Mouse (Mus musculus) embryonic facial prominence, embryonic 10.5 days (tissue): ENCODE measurements around the gene Zfp414. TPM values are rescaled to one million over a fixed set of nuclear protein-coding genes. Genes with fewer than 3 reads are reported as not detected.

Experiments used
- DNase-seq: peaks from one replicate; pipeline ENCODE4 v3.0.0-alpha.2; 2017; ENCODE audit warnings: low spot score
- H3K27ac ChIP-seq: fragments of 300-500 bp; sonication (generic); replicated peaks from 2 replicates; pipeline ENCODE4 v1.5.1; 2016; ENCODE audit warnings: mild to moderate bottlenecking
- H3K27me3 ChIP-seq: fragments of 300-500 bp; sonication (generic); replicated peaks from 2 replicates; pipeline ENCODE4 v1.6.1; 2016; ENCODE audit warnings: low read depth, mild to moderate bottlenecking; ENCODE audit not compliant: poor library complexity, severe bottlenecking
- H3K36me3 ChIP-seq: fragments of 300-500 bp; sonication (generic); replicated peaks from 2 replicates; pipeline ENCODE4 v1.6.1; 2016; ENCODE audit warnings: mild to moderate bottlenecking, moderate library complexity
- H3K4me1 ChIP-seq: fragments of 300-500 bp; sonication (generic); 2 replicates; pipeline ENCODE4 v1.6.1; 2016
- H3K4me3 ChIP-seq: fragments of 300-500 bp; sonication (generic); 2 replicates; pipeline ENCODE4 v1.5.1; 2016; ENCODE audit warnings: mild to moderate bottlenecking, moderate library complexity
- H3K9me3 ChIP-seq: fragments of 300-500 bp; sonication (generic); 2 replicates; pipeline ENCODE4 v1.6.1; 2016; ENCODE audit warnings: mild to moderate bottlenecking
- WGBS: fragments of 180-500 bp; shearing (Covaris S2); methylation state at CpG from one replicate; pipeline ENCODE4 v1.1.7; 2016; 5-methylcytosine and 5-hydroxymethylcytosine counted together
- polyA plus RNA-seq: library from polyadenylated mRNA; unstranded; fragments of >200 nt; fragmentation: Nextera tagmentation; extraction: Ambion mirVana; gene quantifications from 2 replicates; pipeline ENCODE4 v1.2.1, GENCODE M21; 2016

The Zfp414 gene
- polyA plus RNA-seq, 1 experiment from 2014 or later = 58.1 TPM

- H3K27ac ChIP-seq = no peak overlapping the region
- H3K27me3 ChIP-seq = no peaks in the 10 kb centered on the region
- peak overlapping the region; percentile 79 for H3K4me3 ChIP-seq
- H3K9me3 ChIP-seq = no peaks in the 10 kb centered on the region
- H3K4me1 ChIP-seq = peaks cover 24% of the 10 kb centered on the region
- DNase-seq = peak; percentile 11
- H3K36me3 ChIP-seq = peaks cover 41% of the 10 kb centered on the region
- 87% methylated on average over 13 of the region's 13 CpGs for WGBS
Measured at GRCm38 (mm10) chr17:33630171-33630895, 1.4 kb downstream of the Zfp414 start.

GRCm38 (mm10) chr17:33631236-33631635 lies 2.3 kb downstream of the Zfp414 start:
- Histone ChIP-seq H3K4me3 (no peak overlapping the region), H3K27me3 (no peaks in the 10 kb centered on the region), H3K4me1 (peaks cover 24% of the 10 kb centered on the region), H3K9me3 (no peaks in the 10 kb centered on the region), H3K36me3 (peaks cover 49% of the 10 kb centered on the region), H3K27ac (no peak overlapping the region)
- DNase-seq = peak; percentile 8
- WGBS = 96% methylated on average over 9 of the region's 9 CpGs

GRCm38 (mm10) chr17:33631796-33632195 lies 2.9 kb downstream of the Zfp414 start:
- Histone ChIP-seq H3K27me3 (no peaks in the 10 kb centered on the region), H3K4me1 (peaks cover 24% of the 10 kb centered on the region), H3K27ac (no peak overlapping the region), H3K36me3 (peaks cover 52% of the 10 kb centered on the region), H3K4me3 (no peak overlapping the region), H3K9me3 (no peaks in the 10 kb centered on the region)
- DNase-seq = peak; percentile 6
- 92% methylated on average over 5 of the region's 5 CpGs for WGBS

- no peak overlapping the region for H3K27ac ChIP-seq
- peaks cover 81% of the 10 kb centered on the region for H3K36me3 ChIP-seq
- H3K27me3 ChIP-seq = no peaks in the 10 kb centered on the region
- H3K9me3 ChIP-seq = no peaks in the 10 kb centered on the region
- DNase-seq = no peak
- no peak overlapping the region for H3K4me3 ChIP-seq
- 91% methylated on average over 2 of the region's 2 CpGs for WGBS
- no peaks in the 10 kb centered on the region for H3K4me1 ChIP-seq
Measured at GRCm38 (mm10) chr17:33637038-33637437, 8.1 kb downstream of the Zfp414 start.

- DNase-seq = no peak
- no peak within 1 kb of the TSS for H3K4me3 ChIP-seq
- peaks cover 83% of the 10 kb centered on the region for H3K36me3 ChIP-seq
- H3K9me3 ChIP-seq = no peaks in the 10 kb centered on the region
- 84% methylated on average over 4 of the region's 4 CpGs for WGBS
- H3K4me1 ChIP-seq = no peaks in the 10 kb centered on the region
- no peaks in the 10 kb centered on the region for H3K27me3 ChIP-seq
- no peak within 1 kb of the TSS for H3K27ac ChIP-seq
Measured at GRCm38 (mm10) chr17:33637516-33638276, 8.8 kb downstream of the Zfp414 start, which contains the start of gene Pram1. Gene Pram1 (plus strand): TSS chr17:33638056.

GRCm38 (mm10) chr17:33639743-33640142 lies 10.9 kb downstream of the Zfp414 start:
- WGBS = 70% methylated on average over 6 of the region's 6 CpGs
- Histone ChIP-seq H3K4me3 (no peak overlapping the region), H3K27ac (no peak overlapping the region), H3K36me3 (peaks cover 86% of the 10 kb centered on the region), H3K4me1 (no peaks in the 10 kb centered on the region), H3K9me3 (no peaks in the 10 kb centered on the region), H3K27me3 (no peaks in the 10 kb centered on the region)
- no peak for DNase-seq

GRCm38 (mm10) chr17:33644068-33644467 lies 15.2 kb downstream of the Zfp414 start:
- 89% methylated on average over 4 of the region's 4 CpGs for WGBS
- peak; percentile 7 for DNase-seq

GRCm38 (mm10) chr17:33645073-33645472 lies 16.2 kb downstream of the Zfp414 start:
- 93% methylated on average over 8 of the region's 8 CpGs for WGBS
- Histone ChIP-seq H3K36me3 (peaks cover 100% of the 10 kb centered on the region), H3K27ac (no peak overlapping the region), H3K27me3 (no peaks in the 10 kb centered on the region), H3K9me3 (no peaks in the 10 kb centered on the region), H3K4me1 (no peaks in the 10 kb centered on the region), H3K4me3 (no peak overlapping the region)
- DNase-seq = peak; percentile 7

More at GRCm38 (mm10) chr17:33644068-33644467, 15.2 kb downstream of the Zfp414 start:
- no peak overlapping the region for H3K27ac ChIP-seq
- no peak overlapping the region for H3K4me3 ChIP-seq
- no peaks in the 10 kb centered on the region for H3K27me3 ChIP-seq
- no peaks in the 10 kb centered on the region for H3K9me3 ChIP-seq
- peaks cover 96% of the 10 kb centered on the region for H3K36me3 ChIP-seq
- no peaks in the 10 kb centered on the region for H3K4me1 ChIP-seq

GRCm38 (mm10) chr17:33649781-33650475 lies 21.0 kb downstream of the Zfp414 start:
- H3K36me3 ChIP-seq = peaks cover 100% of the 10 kb centered on the region
- WGBS = 97% methylated on average over 34 of the region's 34 CpGs
- DNase-seq = peak; percentile 8

GRCm38 (mm10) chr17:33666813-33667212 lies 37.9 kb downstream of the Zfp414 start:
- Histone ChIP-seq H3K4me3 (no peak overlapping the region), H3K27me3 (no peaks in the 10 kb centered on the region), H3K9me3 (no peaks in the 10 kb centered on the region), H3K27ac (no peak overlapping the region), H3K36me3 (peaks cover 80% of the 10 kb centered on the region), H3K4me1 (no peaks in the 10 kb centered on the region)
- WGBS = 87% methylated on average over 3 of the region's 3 CpGs
- DNase-seq = no peak

More at GRCm38 (mm10) chr17:33649781-33650475, 21.0 kb downstream of the Zfp414 start:
- H3K27me3 ChIP-seq = no peaks in the 10 kb centered on the region
- H3K9me3 ChIP-seq = no peaks in the 10 kb centered on the region
- H3K4me1 ChIP-seq = no peaks in the 10 kb centered on the region
- H3K27ac ChIP-seq = no peak overlapping the region
- H3K4me3 ChIP-seq = no peak overlapping the region

- H3K27me3 ChIP-seq = no peaks in the 10 kb centered on the region
- no peak overlapping the region for H3K27ac ChIP-seq
- H3K9me3 ChIP-seq = no peaks in the 10 kb centered on the region
- no peaks in the 10 kb centered on the region for H3K4me1 ChIP-seq
- WGBS = 89% methylated on average over 3 of the region's 3 CpGs
- peaks cover 67% of the 10 kb centered on the region for H3K36me3 ChIP-seq
- H3K4me3 ChIP-seq = no peak overlapping the region
- no peak for DNase-seq
Measured at GRCm38 (mm10) chr17:33669681-33670080, 40.8 kb downstream of the Zfp414 start.

- no peaks in the 10 kb centered on the region for H3K9me3 ChIP-seq
- 84% methylated on average over 1 of the region's 1 CpGs for WGBS
- no peak overlapping the region for H3K27ac ChIP-seq
- H3K36me3 ChIP-seq = peaks cover 58% of the 10 kb centered on the region
- H3K4me1 ChIP-seq = no peaks in the 10 kb centered on the region
- H3K27me3 ChIP-seq = no peaks in the 10 kb centered on the region
- no peak overlapping the region for H3K4me3 ChIP-seq
- DNase-seq = no peak
Measured at GRCm38 (mm10) chr17:33673837-33674236, 44.9 kb downstream of the Zfp414 start.
